In the genomic region with DNA sequence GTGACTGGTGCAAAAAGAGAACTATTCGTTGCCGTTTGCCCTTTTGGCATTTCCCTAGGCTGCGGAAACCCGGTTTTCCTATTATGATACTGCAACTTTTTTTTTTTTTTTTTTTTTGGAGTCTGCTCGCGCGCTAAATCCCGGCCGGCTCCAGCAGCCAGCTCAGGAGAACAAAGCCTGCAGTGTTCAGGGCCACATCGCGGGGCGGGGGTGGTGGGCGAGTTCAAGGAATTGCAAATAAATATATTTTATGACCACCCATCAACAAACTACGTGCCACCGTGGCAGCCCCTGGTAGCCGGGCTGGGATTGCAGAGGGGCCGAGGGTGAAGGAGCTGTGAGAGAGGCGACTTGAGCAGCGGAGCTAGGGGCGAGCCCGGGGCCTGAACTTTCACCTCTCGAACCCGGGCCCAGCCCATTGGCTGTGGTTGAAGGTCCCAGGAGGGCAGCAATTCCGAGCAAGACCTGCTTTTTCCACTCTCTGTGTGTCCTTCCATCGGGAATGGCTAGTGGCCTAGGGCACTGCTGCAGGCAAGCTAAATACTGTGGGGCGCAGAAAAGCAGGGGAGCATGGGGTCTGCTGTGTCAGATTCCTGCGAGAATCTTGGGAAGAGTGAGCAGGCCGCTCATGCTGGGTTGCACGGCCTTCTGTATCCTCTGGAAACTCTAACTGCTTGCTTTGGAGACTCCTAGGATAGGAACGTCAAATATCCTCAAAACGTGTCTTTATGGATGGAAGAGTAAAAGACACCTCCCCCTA, we compare ENCODE assay signal across 9 mouse cellular contexts. TPM values are rescaled to one million over a fixed set of nuclear protein-coding genes. Genes with fewer than 3 reads are reported as not detected.
DNase-seq lines count a peak whose midpoint lies in the region; ATAC-seq lines count a peak whose summit lies in the region.
"Had no signal": no experiment of that assay in that cellular context is flagged by ENCODE, and none has a peak within 500 bp of the region (broad histone marks: within the 10 kb centered on the region; RNA-seq: fewer than 3 reads in every experiment).

No protein-coding gene starts in this region.

- H3K27ac ChIP-seq in heart, embryonic 10.5 days = peak overlapping the region; percentile 83
- H3K27ac ChIP-seq in limb, embryonic 12.5 days = peak overlapping the region; percentile 96
- peak overlapping the region; percentile 20; the same call in 1 of the 2 replicates for H3K27ac ChIP-seq in neural tube, embryonic 12.5 days

- H3K4me2 ChIP-seq in limb, embryonic 12.5 days = peak overlapping the region; percentile 80
- H3K4me2 ChIP-seq in neural tube, embryonic 12.5 days (replicated peaks) = peak overlapping the region; percentile 92

- peak; percentile 66 for ATAC-seq in limb, embryonic 12.5 days (ENCODE audit: insufficient number of reproducible peaks, insufficient read depth, low FRiP score, low TSS enrichment, low read depth)
- ATAC-seq in neural tube, embryonic 12.5 days (ENCODE audit: low FRiP score, low read depth) = peak; percentile 13; the same call in 1 of the 2 replicates

- peak; percentile 6 to 17 for DNase-seq in frontal cortex, postnatal 10 days (ENCODE audit: low spot score in 2 of 2)
- no peak for DNase-seq in frontal cortex, adult 2 months (ENCODE audit: extremely low spot score in 1 of 2, low spot score in 1 of 2)
- peak; percentile 24 for DNase-seq in Muller cell, postnatal 12 days (ENCODE audit: inconsistent ontology term)
- DNase-seq in heart, embryonic 10.5 days (ENCODE audit: low spot score) = peak; percentile 74
- DNase-seq in spleen, postnatal 14 days (ENCODE audit: low spot score in 2 of 2) = no peak
- no peak for DNase-seq in kidney, adult 9 months

- H3K9me3 ChIP-seq in heart, embryonic 10.5 days = no peaks in the 10 kb centered on the region
- no peaks in the 10 kb centered on the region for H3K9me3 ChIP-seq in limb, embryonic 12.5 days
- no peaks in the 10 kb centered on the region for H3K9me3 ChIP-seq in neural tube, embryonic 12.5 days

- H3K4me3 ChIP-seq in heart, embryonic 10.5 days = peak overlapping the region; percentile 67
- H3K4me3 ChIP-seq in limb, embryonic 12.5 days (replicated peaks) = peak overlapping the region; percentile 77
- peak overlapping the region; percentile 29 for H3K4me3 ChIP-seq in neural tube, embryonic 12.5 days

- H3K36me3 ChIP-seq in heart, embryonic 10.5 days = no peaks in the 10 kb centered on the region
- no peaks in the 10 kb centered on the region for H3K36me3 ChIP-seq in limb, embryonic 12.5 days
- H3K36me3 ChIP-seq in neural tube, embryonic 12.5 days = no peaks in the 10 kb centered on the region

- H3K9ac ChIP-seq in limb, embryonic 12.5 days (replicated peaks) = peak overlapping the region; percentile 53
- H3K9ac ChIP-seq in neural tube, embryonic 12.5 days = peak overlapping the region; percentile 45

- H3K27me3 ChIP-seq in heart, embryonic 10.5 days (ENCODE audit: insufficient read depth, poor library complexity, severe bottlenecking) = peaks cover 7% of the 10 kb centered on the region
- H3K27me3 ChIP-seq in limb, embryonic 12.5 days = peaks cover 15% of the 10 kb centered on the region
- H3K27me3 ChIP-seq in neural tube, embryonic 12.5 days (replicated peaks) = no peaks in the 10 kb centered on the region; the same call in 1 of the 2 replicates
- H3K27me3 ChIP-seq: CH12.LX had no signal

- 2% methylated on average over 31 of the region's 31 CpGs for WGBS in heart, embryonic 10.5 days
- 1% methylated on average over 31 of the region's 31 CpGs for WGBS in limb, embryonic 12.5 days
- WGBS in neural tube, embryonic 12.5 days = under 1% methylated on average over 31 of the region's 31 CpGs

- peaks cover 17% of the 10 kb centered on the region for H3K4me1 ChIP-seq in heart, embryonic 10.5 days
- peaks cover 33% of the 10 kb centered on the region for H3K4me1 ChIP-seq in limb, embryonic 12.5 days (replicated peaks)
- H3K4me1 ChIP-seq in neural tube, embryonic 12.5 days = peaks cover 36% of the 10 kb centered on the region

RNA-seq across cellular contexts. Expression of a gene that starts 2.9 kb away (rescaled TPM):
- polyA plus RNA-seq in frontal cortex, adult 2 months (2012; rRNA removed) = 7.2 TPM in 2 replicates
- polyA plus RNA-seq in heart, embryonic 10.5 days (2016; fragmentation: Nextera tagmentation; extraction: Ambion mirVana) = 7.3 and 16.7 TPM in 2 replicates
- 26.8 and 33.0 TPM in 2 replicates for polyA plus RNA-seq in limb, embryonic 12.5 days (2016; fragmentation: Nextera tagmentation; extraction: Ambion mirVana)
- 26.7 and 27.4 TPM in 2 replicates for polyA plus RNA-seq in neural tube, embryonic 12.5 days (2016; fragmentation: Nextera tagmentation; extraction: Ambion mirVana)

Comparison
In these comparisons a context has a peak if more than half of its experiments do, and no peak if none do; other contexts are left out.
1. DNase-seq: peak in frontal cortex, postnatal 10 days (2 of 2), Muller cell, postnatal 12 days (single experiment) and heart, embryonic 10.5 days (single experiment); none in frontal cortex, adult 2 months (0 of 2), spleen, postnatal 14 days (0 of 2) and kidney, adult 9 months (single experiment).
2. H3K27ac ChIP-seq: peak in every context shown above with its lines; median percentile 96 in limb, embryonic 12.5 days; 83 in heart, embryonic 10.5 days; 20 in neural tube, embryonic 12.5 days.
3. Peak in every context shown above with its lines, with median percentiles within 50 percentile points of each other: H3K4me3 ChIP-seq.